ENCODE assay signal across 9 mouse cellular contexts in genomic region chr17:37270702-37271092, GRCm38 (mm10). TPM values are rescaled to one million over a fixed set of nuclear protein-coding genes. Genes with fewer than 3 reads are reported as not detected.
DNase-seq lines count a peak whose midpoint lies in the region; ATAC-seq lines count a peak whose summit lies in the region.
"Had no signal": no experiment of that assay in that cellular context is flagged by ENCODE, and none has a peak within 500 bp of the region (broad histone marks: within the 10 kb centered on the region; RNA-seq: fewer than 3 reads in every experiment).

No protein-coding gene starts in this region.

- ATAC-seq in inflammation-experienced regulatory T-cells, adult 6 months: peak; percentile 85
- peak; percentile 67 for ATAC-seq in liver, embryonic 12.5 days
- peak; percentile 82 for ATAC-seq in monocyte, adult 5-6 weeks (replicated peaks; ENCODE audit: insufficient number of reproducible peaks, low FRiP score, low TSS enrichment, poor library complexity, severe bottlenecking)

- no peak overlapping the region for H3K27ac ChIP-seq in liver, embryonic 12.5 days

- peak overlapping the region; percentile 86 for H3K4me2 ChIP-seq in liver, embryonic 12.5 days

- 21% methylated on average over 8 of the region's 8 CpGs for WGBS in liver, embryonic 12.5 days (ENCODE audit: insufficient replicate concordance)

- H3K4me3 ChIP-seq in liver, embryonic 12.5 days: peak overlapping the region; percentile 59

- peaks cover 3% of the 10 kb centered on the region; the same call in 1 of the 2 replicates for H3K4me1 ChIP-seq in liver, embryonic 12.5 days

- H3K9me3 ChIP-seq in liver, embryonic 12.5 days (replicated peaks): no peaks in the 10 kb centered on the region

- peak overlapping the region; percentile 47 for H3K9ac ChIP-seq in liver, embryonic 12.5 days

- no peaks in the 10 kb centered on the region for H3K27me3 ChIP-seq in liver, embryonic 12.5 days (replicated peaks)

- H3K36me3 ChIP-seq in liver, embryonic 12.5 days: no peaks in the 10 kb centered on the region

- peak; percentile 17 for DNase-seq in layer of hippocampus, adult 11-12 months (ENCODE audit: low spot score)
- DNase-seq in layer of hippocampus, adult 8-10 months (ENCODE audit: low spot score in 2 of 2): no peak
- peak; percentile 56 to 69 for DNase-seq in adrenal gland, postnatal 36 days
- DNase-seq in gastrocnemius, postnatal 25 days: peak; percentile 30
- DNase-seq in thymus, postnatal 0 days (ENCODE audit: low spot score): peak; percentile 81

RNA-seq across cellular contexts. Expression of gene H2-M3, which starts 0.7 kb away (rescaled TPM):
- 1 to 10 TPM; 2.4 to 6.3 (median 4.2) TPM for total RNA-seq in layer of hippocampus, adult 8-10 months (2022)
- total RNA-seq in adrenal gland, postnatal 36 days (2021): 1 to 10 TPM; 3.8 to 5.3 TPM
- 1 to 10 TPM in 1 of 2 experiments, under 1 TPM in 1; 0.99 to 1.3 TPM for total RNA-seq in gastrocnemius, postnatal 25 days (2021)
- polyA plus RNA-seq in inflammation-experienced regulatory T-cells, adult 6 months (2017; shearing (Covaris generic)): 100 to 1,000 TPM; 125 to 156 (median 125) TPM
- polyA plus RNA-seq in liver, embryonic 12.5 days (2016; fragmentation: Nextera tagmentation; extraction: Ambion mirVana): 1.1 and 1.5 TPM in 2 replicates
- 78.7 to 86.4 TPM (median 79.2 TPM) in 3 replicates for total RNA-seq in monocyte, adult 5-6 weeks (2017)
- 21.7 TPM in 2 replicates for polyA plus RNA-seq in thymus, postnatal 0 days (2015; fragmentation: Nextera tagmentation; extraction: Ambion mirVana)

RNA-seq across cellular contexts. Expression of gene Olfr98, which starts 7.1 kb away (rescaled TPM):
- not detected for total RNA-seq in layer of hippocampus, adult 8-10 months (2022)
- not detected for total RNA-seq in adrenal gland, postnatal 36 days (2021)
- total RNA-seq in gastrocnemius, postnatal 25 days (2021): not detected
- polyA plus RNA-seq in inflammation-experienced regulatory T-cells, adult 6 months (2017; shearing (Covaris generic)): 1 to 10 TPM in 1 of 3 experiments, under 1 TPM in 2; 0.78 to 5.2 (median 0.99) TPM
- not detected in 2 replicates for polyA plus RNA-seq in liver, embryonic 12.5 days (2016; fragmentation: Nextera tagmentation; extraction: Ambion mirVana)
- total RNA-seq in monocyte, adult 5-6 weeks (2017): not detected in 3 replicates
- polyA plus RNA-seq in thymus, postnatal 0 days (2015; fragmentation: Nextera tagmentation; extraction: Ambion mirVana): not detected in 2 replicates
- total RNA-seq: adrenal gland, adult 18-20 months had no signal

RNA-seq across cellular contexts. Expression of gene Olfr99, which starts 12.6 kb away (rescaled TPM):
- not detected for total RNA-seq in layer of hippocampus, adult 8-10 months (2022)
- not detected for total RNA-seq in adrenal gland, postnatal 36 days (2021)
- not detected for total RNA-seq in gastrocnemius, postnatal 25 days (2021)
- 1 to 10 TPM; 2.7 to 7.2 (median 5.0) TPM for polyA plus RNA-seq in inflammation-experienced regulatory T-cells, adult 6 months (2017; shearing (Covaris generic))
- not detected in 2 replicates for polyA plus RNA-seq in liver, embryonic 12.5 days (2016; fragmentation: Nextera tagmentation; extraction: Ambion mirVana)
- not detected in 3 replicates for total RNA-seq in monocyte, adult 5-6 weeks (2017)
- 0.14 and 0.30 TPM in 2 replicates for polyA plus RNA-seq in thymus, postnatal 0 days (2015; fragmentation: Nextera tagmentation; extraction: Ambion mirVana)
- total RNA-seq: adrenal gland, adult 18-20 months had no signal

RNA-seq across cellular contexts. Expression of gene Olfr101, which starts 33.4 kb away (rescaled TPM):
- not detected for total RNA-seq in layer of hippocampus, adult 8-10 months (2022)
- total RNA-seq in adrenal gland, postnatal 36 days (2021): not detected
- not detected for total RNA-seq in gastrocnemius, postnatal 25 days (2021)
- polyA plus RNA-seq in inflammation-experienced regulatory T-cells, adult 6 months (2017; shearing (Covaris generic)): under 1 TPM in 2 of 3 experiments, not detected in 1; 0.13 to 0.45 TPM
- not detected in 2 replicates for polyA plus RNA-seq in liver, embryonic 12.5 days (2016; fragmentation: Nextera tagmentation; extraction: Ambion mirVana)
- not detected in 3 replicates for total RNA-seq in monocyte, adult 5-6 weeks (2017)
- not detected in 2 replicates for polyA plus RNA-seq in thymus, postnatal 0 days (2015; fragmentation: Nextera tagmentation; extraction: Ambion mirVana)
- total RNA-seq: adrenal gland, adult 18-20 months had no signal

RNA-seq across cellular contexts. Expression of gene Olfr97, which starts 33.6 kb away (rescaled TPM):
- total RNA-seq in layer of hippocampus, adult 8-10 months (2022): not detected
- not detected for total RNA-seq in adrenal gland, postnatal 36 days (2021)
- not detected for total RNA-seq in gastrocnemius, postnatal 25 days (2021)
- not detected for polyA plus RNA-seq in inflammation-experienced regulatory T-cells, adult 6 months (2017; shearing (Covaris generic))
- not detected in 2 replicates for polyA plus RNA-seq in liver, embryonic 12.5 days (2016; fragmentation: Nextera tagmentation; extraction: Ambion mirVana)
- total RNA-seq in monocyte, adult 5-6 weeks (2017): not detected in 3 replicates
- not detected in 2 replicates for polyA plus RNA-seq in thymus, postnatal 0 days (2015; fragmentation: Nextera tagmentation; extraction: Ambion mirVana)
- total RNA-seq: adrenal gland, adult 18-20 months had no signal

Comparison
In these comparisons a context has a peak if more than half of its experiments do, and no peak if none do; other contexts are left out.
1. DNase-seq: peak in layer of hippocampus, adult 11-12 months (single experiment), adrenal gland, postnatal 36 days (2 of 2), gastrocnemius, postnatal 25 days (single experiment) and thymus, postnatal 0 days (single experiment); none in layer of hippocampus, adult 8-10 months (0 of 2).
2. RNA of gene H2-M3, which starts 0.7 kb away (total RNA-seq): 78.7 to 86.4 TPM in monocyte, adult 5-6 weeks; 2.4 to 6.3 TPM in layer of hippocampus, adult 8-10 months, 3.8 to 5.3 TPM in adrenal gland, postnatal 36 days and 0.99 to 1.3 TPM in gastrocnemius, postnatal 25 days; every median in the first group is over 10 times any median in the second.
3. Peak in every context shown above with its lines, with median percentiles within 50 percentile points of each other: ATAC-seq.